In the genomic region with DNA sequence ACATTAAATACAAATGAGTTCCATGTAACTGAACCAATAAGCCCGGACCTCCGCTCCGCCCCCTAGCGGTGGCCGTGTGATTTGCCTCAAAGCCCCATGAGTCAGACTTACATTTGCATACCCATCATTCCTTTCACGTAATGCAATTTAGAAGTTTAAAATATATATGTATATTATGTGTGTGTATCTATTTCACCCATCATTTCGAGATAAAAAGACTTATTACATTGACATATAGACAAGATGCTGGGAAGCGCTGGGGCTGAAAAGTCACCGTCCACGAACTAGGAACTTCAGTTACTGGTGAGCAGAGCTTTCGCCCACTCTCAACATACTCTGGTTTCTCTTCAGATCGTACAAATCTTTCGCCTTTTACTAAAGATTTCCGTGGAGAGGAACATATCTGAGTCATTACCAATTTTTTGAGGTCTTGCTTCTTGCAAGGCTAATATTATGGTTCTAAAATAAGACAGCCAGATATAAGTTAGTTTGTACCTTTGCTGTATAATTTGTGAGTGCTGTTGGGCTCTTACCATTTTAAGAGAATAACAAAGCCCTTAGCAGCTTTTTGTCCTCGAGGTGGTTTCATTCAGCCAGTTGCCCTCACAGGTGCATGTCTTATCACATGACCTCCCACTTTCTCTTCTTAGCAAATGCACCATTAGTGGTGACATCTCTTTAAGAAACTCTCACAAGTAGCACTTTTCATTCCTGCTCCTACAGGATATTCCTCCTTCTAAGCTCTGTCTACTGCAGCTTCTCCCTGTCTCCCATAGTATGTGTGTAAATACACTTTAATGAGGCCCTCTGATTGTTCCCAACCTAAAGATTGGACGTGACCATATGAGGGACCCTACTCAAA, we compare ENCODE assay signal across 8 mouse cellular contexts. TPM values are rescaled to one million over a fixed set of nuclear protein-coding genes. Genes with fewer than 3 reads are reported as not detected.
DNase-seq lines count a peak whose midpoint lies in the region; ATAC-seq and TF ChIP-seq lines count a peak whose summit lies in the region.

No protein-coding gene starts in this region.

- peak; percentile 79 for TF ChIP-seq CTCF in intestine, postnatal 0 days (IDR thresholded peaks at IDR 0.05; ENCODE audit: low read depth)

- DNase-seq in cerebellum, adult 9-10 months, result peak; percentile 12
- DNase-seq in cerebellum, adult 11-12 months, result no peak
- peak; percentile 92 for DNase-seq in midbrain, embryonic 11.5 days (ENCODE audit: low spot score, missing footprints)
- peak; percentile 76 for DNase-seq in c-Kit-positive CD71-negative TER-119-negative erythroid progenitor cells, embryonic 14.5 days (ENCODE audit: low read depth)
- DNase-seq in lung, postnatal 4 days, result peak; percentile 62 to 76
- peak; percentile 79 for DNase-seq in testis, postnatal 14 days (ENCODE audit: low spot score)

- H3K4me2 ChIP-seq in midbrain, embryonic 11.5 days, result no peak overlapping the region
- H3K4me2 ChIP-seq in midbrain, embryonic 13.5 days (replicated peaks), result no peak overlapping the region
- H3K4me2 ChIP-seq in intestine, postnatal 0 days (replicated peaks; ENCODE audit: low read depth), result no peak overlapping the region; the same call in 1 of the 2 replicates

- H3K4me3 ChIP-seq in midbrain, embryonic 11.5 days (ENCODE audit: low read depth, low read length), result no peak overlapping the region
- H3K4me3 ChIP-seq in midbrain, embryonic 13.5 days (replicated peaks), result no peak overlapping the region
- no peak overlapping the region for H3K4me3 ChIP-seq in intestine, postnatal 0 days (ENCODE audit: low read depth, low read length)

- no peak for ATAC-seq in midbrain, embryonic 11.5 days (ENCODE audit: low FRiP score)
- no peak for ATAC-seq in midbrain, embryonic 13.5 days
- ATAC-seq in intestine, postnatal 0 days, result peak; percentile 76

- no peak overlapping the region for H3K9ac ChIP-seq in midbrain, embryonic 11.5 days (ENCODE audit: low read length)
- H3K9ac ChIP-seq in midbrain, embryonic 13.5 days (replicated peaks), result no peak overlapping the region
- no peak overlapping the region for H3K9ac ChIP-seq in intestine, postnatal 0 days (ENCODE audit: low read depth, low read length)

- H3K36me3 ChIP-seq in midbrain, embryonic 11.5 days (ENCODE audit: control insufficient read depth, insufficient read depth, low read length), result no peaks in the 10 kb centered on the region
- H3K36me3 ChIP-seq in midbrain, embryonic 13.5 days, result no peaks in the 10 kb centered on the region
- no peaks in the 10 kb centered on the region for H3K36me3 ChIP-seq in intestine, postnatal 0 days (ENCODE audit: control insufficient read depth, insufficient read depth)

- H3K9me3 ChIP-seq in midbrain, embryonic 11.5 days (ENCODE audit: control insufficient read depth, low read length), result no peaks in the 10 kb centered on the region
- H3K9me3 ChIP-seq in midbrain, embryonic 13.5 days, result no peaks in the 10 kb centered on the region
- H3K9me3 ChIP-seq in intestine, postnatal 0 days (ENCODE audit: control insufficient read depth), result no peaks in the 10 kb centered on the region

- 7% methylated on average over 16 of the region's 16 CpGs for WGBS in midbrain, embryonic 11.5 days
- 8% methylated on average over 16 of the region's 16 CpGs for WGBS in midbrain, embryonic 13.5 days
- WGBS in intestine, postnatal 0 days, result 23% methylated on average over 16 of the region's 16 CpGs

- no peaks in the 10 kb centered on the region for H3K27me3 ChIP-seq in midbrain, embryonic 11.5 days (ENCODE audit: control insufficient read depth, insufficient read depth, low read length)
- no peaks in the 10 kb centered on the region for H3K27me3 ChIP-seq in midbrain, embryonic 13.5 days
- no peaks in the 10 kb centered on the region for H3K27me3 ChIP-seq in intestine, postnatal 0 days (replicated peaks; ENCODE audit: control insufficient read depth, insufficient read depth, low read length)

- H3K27ac ChIP-seq in midbrain, embryonic 11.5 days (ENCODE audit: low read depth, low read length), result no peak overlapping the region
- H3K27ac ChIP-seq in midbrain, embryonic 13.5 days, result no peak overlapping the region
- no peak overlapping the region for H3K27ac ChIP-seq in intestine, postnatal 0 days (ENCODE audit: low read depth, low read length)

- H3K4me1 ChIP-seq in midbrain, embryonic 11.5 days (ENCODE audit: control insufficient read depth, insufficient read depth, low read length), result no peaks in the 10 kb centered on the region
- 0 out of 2 replicates have a peak, but pooled peaks cover 4% of the 10 kb centered on the region for H3K4me1 ChIP-seq in midbrain, embryonic 13.5 days (replicated peaks)
- no peaks in the 10 kb centered on the region for H3K4me1 ChIP-seq in intestine, postnatal 0 days (replicated peaks; ENCODE audit: control insufficient read depth, insufficient read depth, low read length)

RNA-seq across cellular contexts. Expression of a gene that starts 25.6 kb away (rescaled TPM):
- polyA plus RNA-seq in midbrain, embryonic 11.5 days (2014; fragmentation: Nextera tagmentation; extraction: Ambion mirVana), result 7.4 and 11.0 TPM in 2 replicates
- 5.5 and 5.9 TPM in 2 replicates for polyA plus RNA-seq in midbrain, embryonic 13.5 days (2015; fragmentation: Nextera tagmentation; extraction: Ambion mirVana)
- 4.5 and 4.8 TPM in 2 replicates for polyA plus RNA-seq in intestine, postnatal 0 days (2015; fragmentation: Nextera tagmentation; extraction: Ambion mirVana)
